Mouse (Mus musculus): Measurements from ENCODE around the gene Nbl1.

Nbl1 gene

GRCm38 (mm10) chr4:139037795-139038607 lies 54.8 kb downstream of the Nbl1 start:
- DNase-seq (ENCODE audit: low read depth, low spot score), result no peak
- no peaks in the 10 kb centered on the region for H3K27me3 ChIP-seq (ENCODE audit: control insufficient read depth, insufficient read depth, low read length, poor library complexity, severe bottlenecking)
- H3K36me3 ChIP-seq (ENCODE audit: control insufficient read depth, insufficient read depth, low read length, poor library complexity, severe bottlenecking), result peaks cover 8% of the 10 kb centered on the region

GRCm38 (mm10) chr4:139035799-139036198 lies 57.0 kb downstream of the Nbl1 start:
- DNase-seq (ENCODE audit: low read depth, low spot score), result no peak
- Histone ChIP-seq H3K36me3 (ENCODE audit: control insufficient read depth, insufficient read depth, low read length, poor library complexity, severe bottlenecking) (peaks cover 9% of the 10 kb centered on the region), H3K27me3 (ENCODE audit: control insufficient read depth, insufficient read depth, low read length, poor library complexity, severe bottlenecking) (no peaks in the 10 kb centered on the region)

GRCm38 (mm10) chr4:139034942-139035341 lies 57.9 kb downstream of the Nbl1 start:
- Histone ChIP-seq H3K27me3 (ENCODE audit: control insufficient read depth, insufficient read depth, low read length, poor library complexity, severe bottlenecking) (no peaks in the 10 kb centered on the region), H3K36me3 (ENCODE audit: control insufficient read depth, insufficient read depth, low read length, poor library complexity, severe bottlenecking) (peaks cover 9% of the 10 kb centered on the region)
- no peak for DNase-seq (ENCODE audit: low read depth, low spot score)

GRCm38 (mm10) chr4:139034540-139034939 lies 58.3 kb downstream of the Nbl1 start:
- Histone ChIP-seq H3K27me3 (ENCODE audit: control insufficient read depth, insufficient read depth, low read length, poor library complexity, severe bottlenecking) (no peaks in the 10 kb centered on the region), H3K36me3 (ENCODE audit: control insufficient read depth, insufficient read depth, low read length, poor library complexity, severe bottlenecking) (peaks cover 9% of the 10 kb centered on the region)
- DNase-seq (ENCODE audit: low read depth, low spot score), result no peak

- no peak for DNase-seq (ENCODE audit: low read depth, low spot score)
- H3K27me3 ChIP-seq (ENCODE audit: control insufficient read depth, insufficient read depth, low read length, poor library complexity, severe bottlenecking), result no peaks in the 10 kb centered on the region
- peaks cover 10% of the 10 kb centered on the region for H3K36me3 ChIP-seq (ENCODE audit: control insufficient read depth, insufficient read depth, low read length, poor library complexity, severe bottlenecking)
Measured at GRCm38 (mm10) chr4:139034010-139034367, 58.8 kb downstream of the Nbl1 start.

- DNase-seq (ENCODE audit: low read depth, low spot score), result no peak
- H3K36me3 ChIP-seq (ENCODE audit: control insufficient read depth, insufficient read depth, low read length, poor library complexity, severe bottlenecking), result peaks cover 11% of the 10 kb centered on the region
- H3K27me3 ChIP-seq (ENCODE audit: control insufficient read depth, insufficient read depth, low read length, poor library complexity, severe bottlenecking), result no peaks in the 10 kb centered on the region
Measured at GRCm38 (mm10) chr4:139033263-139034009, 59.4 kb downstream of the Nbl1 start.

GRCm38 (mm10) chr4:139032521-139032920 lies 60.3 kb downstream of the Nbl1 start:
- DNase-seq (ENCODE audit: low read depth, low spot score), result no peak
- H3K27me3 ChIP-seq (ENCODE audit: control insufficient read depth, insufficient read depth, low read length, poor library complexity, severe bottlenecking), result no peaks in the 10 kb centered on the region
- H3K36me3 ChIP-seq (ENCODE audit: control insufficient read depth, insufficient read depth, low read length, poor library complexity, severe bottlenecking), result peaks cover 13% of the 10 kb centered on the region
